Mouse (Mus musculus) right cerebral cortex, postnatal 4 days (tissue): Measurements from ENCODE around the gene Olfr1106.

ENCODE experiments used
- DNase-seq: peaks from one replicate; pipeline ENCODE4 v3.0.0-alpha.2; 2022

Gene Olfr1106

GRCm38 (mm10) chr2:87052173-87052572 is at the start of gene Olfr1106:
TSS of gene Olfr1106 (minus strand) at chr2:87052273.
- DNase-seq = no peak

GRCm38 (mm10) chr2:87095908-87096307 is 43.8 kb upstream of the Olfr1106 start, which contains the start of gene Olfr1109:
TSS of gene Olfr1109 (minus strand) at chr2:87096008.
- no peak for DNase-seq

DNA sequence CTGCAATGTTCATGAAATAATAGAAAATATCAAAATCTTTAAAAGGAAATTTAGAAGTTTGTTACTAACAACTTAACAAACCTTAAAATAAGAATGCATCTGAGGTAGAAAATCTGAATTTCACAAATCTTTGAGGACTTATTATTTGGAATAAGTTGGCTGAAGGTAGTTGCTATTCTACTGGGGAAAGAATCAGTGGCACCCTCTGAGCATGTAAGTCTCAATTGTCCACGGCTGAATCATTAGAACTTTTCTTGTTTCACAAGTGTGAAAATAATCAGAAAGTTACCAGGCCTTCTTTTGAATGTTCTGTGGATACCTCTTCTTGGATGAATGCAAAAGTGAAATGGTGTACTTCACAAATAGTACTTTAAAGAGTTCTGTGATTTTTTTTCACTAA is 23.6 kb upstream of the Olfr1106 start, which contains the start of gene Olfr1107:
Olfr1107 (minus strand) TSS at position 101 of the 400 bp plus-strand sequence.
- no peak for DNase-seq

DNA sequence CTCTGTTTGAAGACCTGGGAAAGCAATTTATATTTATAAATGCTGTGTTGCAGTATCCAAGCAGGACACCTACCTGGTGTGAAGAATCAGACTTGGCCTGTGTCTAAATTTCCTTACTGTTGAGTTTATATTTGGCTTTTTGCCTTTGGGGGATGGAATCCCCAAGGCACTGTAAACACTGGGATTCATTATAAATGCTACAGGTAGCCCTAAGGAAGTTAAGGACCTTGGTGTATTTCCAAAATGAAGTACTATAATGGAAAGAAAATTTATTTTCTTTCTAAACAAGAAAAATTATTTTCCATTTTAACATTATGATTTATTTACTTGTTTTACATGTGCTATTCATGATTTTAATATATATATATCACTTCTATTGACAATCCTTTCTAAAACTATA is 15.6 kb downstream of the Olfr1106 start, which contains the start of gene Olfr1105:
Olfr1105 (minus strand) TSS at position 101 of the 400 bp plus-strand sequence.
- no peak for DNase-seq

DNA sequence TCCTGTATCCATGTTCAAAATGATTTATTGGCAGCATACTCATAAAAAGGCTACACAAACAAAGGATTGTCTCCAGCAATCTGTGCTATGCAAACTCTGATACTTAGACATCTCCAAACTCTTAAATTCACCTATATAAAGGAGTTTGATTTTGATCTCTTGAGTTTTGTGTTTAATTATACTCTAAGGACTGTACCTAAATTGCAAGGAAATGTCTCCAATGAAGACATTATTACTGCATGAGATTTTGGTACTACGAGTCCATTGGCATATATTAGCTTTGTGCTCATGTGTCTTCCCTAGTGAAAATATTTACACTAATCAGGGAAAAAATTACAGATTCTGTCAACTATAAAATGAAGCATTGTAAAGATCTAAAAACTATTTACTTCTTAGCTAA is 25.1 kb downstream of the Olfr1106 start, which contains the start of gene Olfr1104:
Olfr1104 (minus strand) TSS at position 101 of the 400 bp plus-strand sequence.
- DNase-seq = no peak

- DNase-seq = no peak
These were observed 54.0 kb downstream of the Olfr1106 start, which contains the start of gene Olfr1102 for GRCm38 (mm10) chr2:86998098-86998497. TSS of gene Olfr1102 (plus strand) at chr2:86998398.
